Comparison of ENCODE assay signal across 8 mouse cellular contexts in genomic region chr1:37889206-37889605, GRCm38 (mm10). TPM values are rescaled to one million over a fixed set of nuclear protein-coding genes. Genes with fewer than 3 reads are reported as not detected.
DNase-seq lines count a peak whose midpoint lies in the region; ATAC-seq and TF ChIP-seq lines count a peak whose summit lies in the region.

No protein-coding gene starts in this region.

- peaks cover 1% of the 10 kb centered on the region; the same call in 1 of the 2 replicates for H3K36me3 ChIP-seq in hindbrain, postnatal 0 days (ENCODE audit: insufficient read depth, low read length)
- peaks cover 10% of the 10 kb centered on the region; the same call in 1 of the 2 replicates for H3K36me3 ChIP-seq in neural tube, embryonic 12.5 days

- H3K9me3 ChIP-seq in hindbrain, postnatal 0 days (ENCODE audit: low read length) = no peaks in the 10 kb centered on the region
- H3K9me3 ChIP-seq in neural tube, embryonic 12.5 days = no peaks in the 10 kb centered on the region

- intact Hi-C loops in left cerebral cortex, adult 2 months (cut with DNase I) = no loop called here
- intact Hi-C loops in left cerebral cortex, postnatal 4 days (cut with DNase I) = no loop called here

- no peak for DNase-seq in left cerebral cortex, adult 2 months (ENCODE audit: extremely low spot score in 1 of 2, low spot score in 2 of 2)
- DNase-seq in left cerebral cortex, postnatal 4 days = no peak
- DNase-seq in c-Kit-positive CD71-positive TER-119-positive erythroid progenitor cells, embryonic 14.5 days (ENCODE audit: low spot score) = peak; percentile 28
- DNase-seq in hindbrain, postnatal 0 days (ENCODE audit: low spot score) = no peak
- no peak for DNase-seq in left cerebral cortex, adult 11 months (ENCODE audit: low spot score)
- no peak for DNase-seq in ovary, postnatal 10 days (ENCODE audit: low spot score)
- DNase-seq in embryo, embryonic 9.5 days (ENCODE audit: extremely low spot score) = no peak

- no peak for ATAC-seq in hindbrain, postnatal 0 days
- no peak for ATAC-seq in neural tube, embryonic 12.5 days (ENCODE audit: low FRiP score, low read depth)

- WGBS in hindbrain, postnatal 0 days = 89% methylated on average over 7 of the region's 7 CpGs
- 85% methylated on average over 7 of the region's 7 CpGs for WGBS in neural tube, embryonic 12.5 days

- H3K27me3 ChIP-seq in hindbrain, postnatal 0 days (ENCODE audit: insufficient read depth, low read length) = no peaks in the 10 kb centered on the region
- no peaks in the 10 kb centered on the region for H3K27me3 ChIP-seq in neural tube, embryonic 12.5 days (replicated peaks)

- no peak for TF ChIP-seq CTCF in left cerebral cortex, adult 2 months (IDR thresholded peaks at IDR 0.05)
- TF ChIP-seq CTCF in hindbrain, postnatal 0 days (IDR thresholded peaks at IDR 0.05; ENCODE audit: low read depth) = no peak

- no peak overlapping the region for H3K27ac ChIP-seq in left cerebral cortex, adult 2 months
- no peak overlapping the region for H3K27ac ChIP-seq in hindbrain, postnatal 0 days
- no peak overlapping the region for H3K27ac ChIP-seq in neural tube, embryonic 12.5 days

- peak overlapping the region; percentile 55; the same call in 1 of the 2 replicates for H3K9ac ChIP-seq in hindbrain, postnatal 0 days (replicated peaks; ENCODE audit: low read length)
- no peak overlapping the region for H3K9ac ChIP-seq in neural tube, embryonic 12.5 days

- peak overlapping the region; percentile 93 for H3K4me2 ChIP-seq in hindbrain, postnatal 0 days (ENCODE audit: low read depth, low read length)
- H3K4me2 ChIP-seq in neural tube, embryonic 12.5 days (replicated peaks) = peak overlapping the region; percentile 74

- H3K4me1 ChIP-seq in hindbrain, postnatal 0 days (ENCODE audit: insufficient read depth, low read length) = peaks cover 18% of the 10 kb centered on the region; the same call in 1 of the 2 replicates
- peaks cover 16% of the 10 kb centered on the region for H3K4me1 ChIP-seq in neural tube, embryonic 12.5 days

- peak overlapping the region; percentile 80 for H3K4me3 ChIP-seq in left cerebral cortex, adult 2 months
- peak overlapping the region; percentile 68 for H3K4me3 ChIP-seq in hindbrain, postnatal 0 days (ENCODE audit: low read length)
- peak overlapping the region; percentile 69 for H3K4me3 ChIP-seq in neural tube, embryonic 12.5 days

RNA-seq across cellular contexts. Expression of gene Mitd1, which starts 1.0 kb away (rescaled TPM):
- 10 to 100 TPM; 10.6 to 10.9 TPM for total RNA-seq in left cerebral cortex, adult 2 months (2021)
- total RNA-seq in left cerebral cortex, postnatal 4 days (2021) = 10 to 100 TPM in 1 of 2 experiments, 1 to 10 TPM in 1; 9.6 to 10.4 TPM
- total RNA-seq in hindbrain, postnatal 0 days (2014; rRNA removed) = 4.1 and 8.3 TPM in 2 replicates
- polyA plus RNA-seq in hindbrain, postnatal 0 days (2015; fragmentation: Nextera tagmentation; extraction: Ambion mirVana) = 8.2 and 10.1 TPM in 2 replicates
- polyA plus RNA-seq in neural tube, embryonic 12.5 days (2016; fragmentation: Nextera tagmentation; extraction: Ambion mirVana) = 18.4 and 20.3 TPM in 2 replicates

RNA-seq across cellular contexts. Expression of gene Mrpl30, which starts 1.1 kb away (rescaled TPM):
- total RNA-seq in left cerebral cortex, adult 2 months (2021) = 100 to 1,000 TPM; 139 to 148 TPM
- 100 to 1,000 TPM; 157 to 190 TPM for total RNA-seq in left cerebral cortex, postnatal 4 days (2021)
- total RNA-seq in hindbrain, postnatal 0 days (2014; rRNA removed) = 45.2 and 50.5 TPM in 2 replicates
- polyA plus RNA-seq in hindbrain, postnatal 0 days (2015; fragmentation: Nextera tagmentation; extraction: Ambion mirVana) = 291 and 298 TPM in 2 replicates
- polyA plus RNA-seq in neural tube, embryonic 12.5 days (2016; fragmentation: Nextera tagmentation; extraction: Ambion mirVana) = 217 and 221 TPM in 2 replicates

RNA-seq across cellular contexts. Expression of gene Lipt1, which starts 17.7 kb away (rescaled TPM):
- total RNA-seq in left cerebral cortex, adult 2 months (2021) = 10 to 100 TPM in 1 of 2 experiments, 1 to 10 TPM in 1; 9.5 to 10.9 TPM
- 1 to 10 TPM; 7.8 to 9.3 TPM for total RNA-seq in left cerebral cortex, postnatal 4 days (2021)
- total RNA-seq in hindbrain, postnatal 0 days (2014; rRNA removed) = 9.4 and 14.2 TPM in 2 replicates
- 6.4 and 7.0 TPM in 2 replicates for polyA plus RNA-seq in hindbrain, postnatal 0 days (2015; fragmentation: Nextera tagmentation; extraction: Ambion mirVana)
- 7.1 and 7.9 TPM in 2 replicates for polyA plus RNA-seq in neural tube, embryonic 12.5 days (2016; fragmentation: Nextera tagmentation; extraction: Ambion mirVana)

RNA-seq across cellular contexts. Expression of gene Tsga10, which starts 23.0 kb away (rescaled TPM):
- total RNA-seq in left cerebral cortex, adult 2 months (2021) = 10 to 100 TPM; 20.0 to 24.0 TPM
- total RNA-seq in left cerebral cortex, postnatal 4 days (2021) = 10 to 100 TPM; 18.8 to 20.4 TPM
- 6.6 and 7.0 TPM in 2 replicates for total RNA-seq in hindbrain, postnatal 0 days (2014; rRNA removed)
- 8.1 and 8.2 TPM in 2 replicates for polyA plus RNA-seq in hindbrain, postnatal 0 days (2015; fragmentation: Nextera tagmentation; extraction: Ambion mirVana)
- polyA plus RNA-seq in neural tube, embryonic 12.5 days (2016; fragmentation: Nextera tagmentation; extraction: Ambion mirVana) = 18.1 and 19.3 TPM in 2 replicates

RNA-seq across cellular contexts. Expression of gene Lyg2, which starts 27.1 kb away (rescaled TPM):
- total RNA-seq in left cerebral cortex, adult 2 months (2021) = not detected
- total RNA-seq in left cerebral cortex, postnatal 4 days (2021) = not detected
- total RNA-seq in hindbrain, postnatal 0 days (2014; rRNA removed) = not detected in 2 replicates
- not detected in 2 replicates for polyA plus RNA-seq in hindbrain, postnatal 0 days (2015; fragmentation: Nextera tagmentation; extraction: Ambion mirVana)
- not detected in 2 replicates for polyA plus RNA-seq in neural tube, embryonic 12.5 days (2016; fragmentation: Nextera tagmentation; extraction: Ambion mirVana)
